Mouse (Mus musculus) heart, adult 2 months (tissue): ENCODE results near the gene Syn3.

Experiments used
- CTCF ChIP-seq: fragments of 200-600 bp; IDR thresholded peaks from 2 replicates; pipeline ENCODE4 v1.8.1; 2022; ENCODE audit warnings: antibody characterized with exemption, mild to moderate bottlenecking, moderate library complexity
- EP300 ChIP-seq: fragments of 200-500 bp; IDR thresholded peaks from 2 replicates; pipeline ENCODE4 v1.6.1; 2011; ENCODE audit warnings: low read depth, low read length, control low read depth; ENCODE audit not compliant: insufficient read depth
- POLR2A ChIP-seq: fragments of 200-500 bp; IDR thresholded peaks from 2 replicates; pipeline ENCODE4 v1.6.1; 2011; ENCODE audit warnings: mild to moderate bottlenecking, low read depth, low read length, control low read depth; ENCODE audit not compliant: insufficient read depth

DNA sequence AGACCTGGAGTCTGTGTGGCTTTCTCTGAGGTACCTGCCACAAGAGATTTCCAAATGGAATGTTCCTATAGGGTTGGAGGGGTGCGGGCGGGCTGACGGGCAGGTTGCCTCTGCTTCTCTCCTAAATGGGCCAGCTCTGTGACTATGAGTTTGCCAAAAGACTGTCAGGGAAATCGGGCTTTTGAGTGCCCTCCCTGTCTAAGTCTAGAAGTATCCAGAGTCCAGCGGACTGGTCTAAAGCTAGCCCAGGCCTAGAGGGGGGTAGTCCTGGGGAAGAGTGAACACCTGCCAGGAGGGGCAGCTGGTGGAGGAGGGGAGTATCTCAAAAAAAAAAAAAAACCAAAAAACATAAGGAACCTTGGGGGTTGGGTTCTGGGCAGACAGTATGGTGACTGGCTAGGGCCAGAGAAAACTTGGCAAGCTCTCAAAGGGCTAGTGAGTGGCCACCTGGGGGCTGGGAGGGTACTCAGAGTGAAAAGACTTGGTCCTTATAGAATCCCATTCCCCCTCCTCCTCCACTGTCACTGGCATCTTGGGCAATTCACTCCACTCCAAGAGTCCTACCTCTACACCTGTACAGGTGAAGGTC lies 180.1 kb downstream of the Syn3 start:
- TF ChIP-seq CTCF (no peak), POLR2A (no peak), EP300 (no peak)
